Mouse (Mus musculus): ENCODE measurements around the gene Slc22a23. TPM values are rescaled to one million over a fixed set of nuclear protein-coding genes. Genes with fewer than 3 reads are reported as not detected.

Slc22a23 gene
- total and polyA plus RNA-seq, 2 experiments from 2014 or later, result 14.9 to 145 TPM

GRCm38 (mm10) chr13:34131011-34131707, 213.8 kb downstream of the Slc22a23 start:
- Histone ChIP-seq H3K27me3 (ENCODE audit: insufficient read depth, low read length) (no peaks in the 10 kb centered on the region), H3K36me3 (ENCODE audit: insufficient read depth, low read length) (0 out of 2 replicates have a peak, but pooled peaks cover 6% of the 10 kb centered on the region), H3K9me3 (ENCODE audit: low read length) (no peaks in the 10 kb centered on the region), H3K27ac (ENCODE audit: low read depth, low read length) (peak overlapping the region; percentile 100), H3K4me2 (ENCODE audit: low read depth, low read length, poor library complexity, severe bottlenecking) (peak overlapping the region; percentile 86), H3K4me3 (ENCODE audit: low read depth, low read length) (peak overlapping the region; percentile 69), H3K9ac (replicated peaks; ENCODE audit: low read length, poor library complexity, severe bottlenecking) (peak overlapping the region; percentile 92), H3K4me1 (ENCODE audit: insufficient read depth, low read length) (peaks cover 8% of the 10 kb centered on the region; the same call in 1 of the 2 replicates)
- WGBS, result under 1% methylated on average over 24 of the region's 24 CpGs
- peak; percentile 71 for ATAC-seq (ENCODE audit: low FRiP score)
- peak; percentile 91 for DNase-seq (ENCODE audit: low spot score)
- no peak for TF ChIP-seq CTCF (IDR thresholded peaks at IDR 0.05)

- Histone ChIP-seq H3K4me1 (ENCODE audit: insufficient read depth, low read length) (peaks cover 8% of the 10 kb centered on the region; the same call in 1 of the 2 replicates), H3K27ac (ENCODE audit: low read depth, low read length) (peak within 1 kb of the TSS; percentile 100), H3K36me3 (ENCODE audit: insufficient read depth, low read length) (peaks cover 9% of the 10 kb centered on the region; the same call in 1 of the 2 replicates), H3K27me3 (ENCODE audit: insufficient read depth, low read length) (no peaks in the 10 kb centered on the region), H3K9me3 (ENCODE audit: low read length) (no peaks in the 10 kb centered on the region), H3K4me2 (ENCODE audit: low read depth, low read length, poor library complexity, severe bottlenecking) (peak within 1 kb of the TSS; percentile 86), H3K9ac (replicated peaks; ENCODE audit: low read length, poor library complexity, severe bottlenecking) (peak within 1 kb of the TSS; percentile 92), H3K4me3 (ENCODE audit: low read depth, low read length) (peak within 1 kb of the TSS; percentile 69)
- 1% methylated on average over 26 of the region's 26 CpGs for WGBS
- ATAC-seq (ENCODE audit: low FRiP score) (peak; percentile 93), DNase-seq (ENCODE audit: low spot score) (peak; percentile 99)
- TF ChIP-seq CTCF (IDR thresholded peaks at IDR 0.05), result peak; percentile 21; the same call in 1 of the 2 replicates
These were observed 214.7 kb downstream of the Slc22a23 start, which contains the start of gene Tubb2b for GRCm38 (mm10) chr13:34130226-34130731. TSS of gene Tubb2b (minus strand) at chr13:34130466.

- H3K4me2 ChIP-seq (ENCODE audit: low read depth, low read length, poor library complexity, severe bottlenecking), result peak overlapping the region; percentile 86
- peak overlapping the region; percentile 92 for H3K9ac ChIP-seq (replicated peaks; ENCODE audit: low read length, poor library complexity, severe bottlenecking)
- ATAC-seq (ENCODE audit: low FRiP score) (peak; percentile 12; the same call in 1 of the 2 replicates), DNase-seq (ENCODE audit: low spot score) (peak; percentile 87)
- H3K27me3 ChIP-seq (ENCODE audit: insufficient read depth, low read length), result no peaks in the 10 kb centered on the region
- TF ChIP-seq CTCF (IDR thresholded peaks at IDR 0.05), result no peak
- H3K9me3 ChIP-seq (ENCODE audit: low read length), result no peaks in the 10 kb centered on the region
- peak overlapping the region; percentile 100 for H3K27ac ChIP-seq (ENCODE audit: low read depth, low read length)
- WGBS, result under 1% methylated on average over 29 of the region's 31 CpGs
- peaks cover 9% of the 10 kb centered on the region; the same call in 1 of the 2 replicates for H3K36me3 ChIP-seq (ENCODE audit: insufficient read depth, low read length)
- H3K4me1 ChIP-seq (ENCODE audit: insufficient read depth, low read length), result peaks cover 9% of the 10 kb centered on the region; the same call in 1 of the 2 replicates
- peak overlapping the region; percentile 69 for H3K4me3 ChIP-seq (ENCODE audit: low read depth, low read length)
These were observed 215.3 kb downstream of the Slc22a23 start for GRCm38 (mm10) chr13:34129485-34130225.

Other genes with a start within 250 kb of the Slc22a23 start
- gene Tubb2b, start 214.7 kb downstream of the Slc22a23 start, total RNA-seq (2014; rRNA removed), result 4,904 and 4,995 TPM in 2 replicates
- gene Tubb2b, start 214.7 kb downstream of the Slc22a23 start, polyA plus RNA-seq (2015; fragmentation: Nextera tagmentation; extraction: Ambion mirVana), result 937 and 994 TPM in 2 replicates
- gene Psmg4, start 182.2 kb downstream of the Slc22a23 start, total RNA-seq (2014; rRNA removed), result 36.5 and 99.5 TPM in 2 replicates
- 82.0 and 87.7 TPM in 2 replicates for gene Psmg4, start 182.2 kb downstream of the Slc22a23 start, polyA plus RNA-seq (2015; fragmentation: Nextera tagmentation; extraction: Ambion mirVana)

Data from midbrain, postnatal 0 days (tissue).